Mouse (Mus musculus) neural tube, embryonic 15.5 days (tissue): Measurements from ENCODE around the gene Cyp26a1. TPM values are rescaled to one million over a fixed set of nuclear protein-coding genes. Genes with fewer than 3 reads are reported as not detected.
A peak's percentile ranks its signal among the peaks of the same experiment; 100 is the strongest.

Source experiments
- ATAC-seq: fragments of 200-750 bp; cut with Nextera tagmentation; 2 replicates; pipeline ENCODE4 v1.8.0; 2017; ENCODE audit warnings: mild to moderate bottlenecking, moderate TSS enrichment, moderate library complexity; ENCODE audit not compliant: low FRiP score
- H3K27ac ChIP-seq: fragments of 300-500 bp; sonication (generic); replicated peaks from 2 replicates; pipeline ENCODE4 v1.5.1; 2015; ENCODE audit warnings: mild to moderate bottlenecking, inconsistent platforms
- H3K27me3 ChIP-seq: fragments of 300-500 bp; sonication (generic); replicated peaks from 2 replicates; pipeline ENCODE4 v1.6.1; 2015; ENCODE audit warnings: inconsistent platforms
- H3K36me3 ChIP-seq: fragments of 300-500 bp; sonication (generic); 2 replicates; pipeline ENCODE4 v1.6.1; 2015; ENCODE audit warnings: inconsistent platforms
- H3K4me1 ChIP-seq: fragments of 300-500 bp; sonication (generic); 2 replicates; pipeline ENCODE4 v1.6.1; 2015; ENCODE audit warnings: inconsistent platforms
- H3K4me2 ChIP-seq: fragments of 300-500 bp; sonication (generic); 2 replicates; pipeline ENCODE4 v1.6.1; 2015; ENCODE audit warnings: inconsistent platforms, mild to moderate bottlenecking, moderate library complexity
- H3K4me3 ChIP-seq: fragments of 300-500 bp; sonication (generic); replicated peaks from 2 replicates; pipeline ENCODE4 v1.5.1; 2015; ENCODE audit warnings: mild to moderate bottlenecking, inconsistent platforms
- H3K9ac ChIP-seq: fragments of 300-500 bp; sonication (generic); replicated peaks from 2 replicates; pipeline ENCODE4 v1.6.1; 2015; ENCODE audit warnings: mild to moderate bottlenecking, inconsistent platforms
- H3K9me3 ChIP-seq: fragments of 300-500 bp; sonication (generic); replicated peaks from 2 replicates; pipeline ENCODE4 v1.6.1; 2016; ENCODE audit warnings: inconsistent platforms
- WGBS: fragments of 180-500 bp; shearing (Covaris S2); methylation state at CpG from one replicate; pipeline ENCODE4 v1.1.7; 2015; ENCODE audit warnings: mixed read lengths; 5-methylcytosine and 5-hydroxymethylcytosine counted together
- polyA plus RNA-seq: library from polyadenylated mRNA; unstranded; fragments of >200 nt; fragmentation: Nextera tagmentation; extraction: Ambion mirVana; gene quantifications from 2 replicates; pipeline ENCODE4 v1.2.1, GENCODE M21; 2015

The Cyp26a1 gene
- polyA plus RNA-seq, 1 experiment from 2014 or later = 1.3 TPM

DNA sequence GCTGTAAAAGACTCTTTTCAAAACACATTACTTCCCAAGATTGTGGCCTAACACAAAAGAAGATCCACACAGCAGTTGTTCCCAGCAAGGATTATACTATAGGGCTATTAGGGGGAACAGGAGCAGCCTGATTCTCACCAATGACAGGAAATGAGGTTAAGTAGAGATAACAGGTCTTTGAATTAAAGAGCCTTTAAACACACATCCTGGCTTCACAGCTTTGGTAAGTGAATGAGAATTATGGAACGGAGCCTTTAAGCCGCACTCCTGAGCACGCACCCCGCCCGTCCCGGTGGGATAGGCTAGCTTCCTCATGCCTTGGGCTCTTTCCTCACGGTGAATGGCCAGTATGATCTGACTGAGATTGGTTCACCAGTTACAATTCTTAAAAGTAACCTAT lies 42.4 kb downstream of the Cyp26a1 start:
- peaks cover 8% of the 10 kb centered on the region; the same call in 1 of the 2 replicates for H3K4me1 ChIP-seq
- ATAC-seq = no peak
- H3K27ac ChIP-seq = peak overlapping the region; percentile 54; the same call in 1 of the 2 replicates
- no peaks in the 10 kb centered on the region for H3K27me3 ChIP-seq
- no peaks in the 10 kb centered on the region for H3K36me3 ChIP-seq
- no peaks in the 10 kb centered on the region for H3K9me3 ChIP-seq
- no peak overlapping the region for H3K4me2 ChIP-seq
- H3K9ac ChIP-seq = no peak overlapping the region
- H3K4me3 ChIP-seq = no peak overlapping the region
- 22% methylated on average over 7 of the region's 7 CpGs for WGBS

Other genes with a start within 250 kb of the Cyp26a1 start
- gene Exoc6, start 147.4 kb upstream of the Cyp26a1 start, polyA plus RNA-seq = 19.7 and 20.3 TPM in 2 replicates
- not detected in 2 replicates for gene Cyp26c1, start 12.2 kb upstream of the Cyp26a1 start, polyA plus RNA-seq